Mouse (Mus musculus): Measurements from ENCODE around the gene Utf1. TPM values are rescaled to one million over a fixed set of nuclear protein-coding genes. Genes with fewer than 3 reads are reported as not detected.

The Utf1 gene
- polyA plus RNA-seq, 1 experiment from 2014 or later: not detected

- DNase-seq (ENCODE audit: low spot score): peak; percentile 18
- 8% methylated on average over 5 of the region's 5 CpGs for WGBS
- H3K9me3 ChIP-seq (ENCODE audit: control insufficient read depth, low read length): no peaks in the 10 kb centered on the region
Measured at GRCm38 (mm10) chr7:139945516-139945915, 1.9 kb downstream of the Utf1 start.

GRCm38 (mm10) chr7:139946032-139946431 lies 2.4 kb downstream of the Utf1 start:
- Histone ChIP-seq H3K4me2 (replicated peaks; ENCODE audit: low read depth, low read length) (no peak overlapping the region), H3K9me3 (ENCODE audit: control insufficient read depth, low read length) (no peaks in the 10 kb centered on the region), H3K9ac (ENCODE audit: low read depth, low read length) (no peak overlapping the region), H3K4me3 (ENCODE audit: low read depth, low read length) (no peak overlapping the region), H3K36me3 (ENCODE audit: control insufficient read depth, insufficient read depth, low read length) (no peaks in the 10 kb centered on the region), H3K27me3 (ENCODE audit: control insufficient read depth, insufficient read depth, low read length) (peaks cover 55% of the 10 kb centered on the region), H3K4me1 (replicated peaks; ENCODE audit: control insufficient read depth, insufficient read depth, low read length) (peaks cover 2% of the 10 kb centered on the region), H3K27ac (ENCODE audit: low read depth, low read length) (no peak overlapping the region)
- DNase-seq (ENCODE audit: low spot score) (no peak), ATAC-seq (ENCODE audit: low FRiP score) (no peak)
- 22% methylated on average over 5 of the region's 5 CpGs for WGBS

More at GRCm38 (mm10) chr7:139945516-139945915, 1.9 kb downstream of the Utf1 start:
- no peak overlapping the region for H3K9ac ChIP-seq (ENCODE audit: low read depth, low read length)
- no peak overlapping the region for H3K4me3 ChIP-seq (ENCODE audit: low read depth, low read length)
- no peak overlapping the region for H3K4me2 ChIP-seq (replicated peaks; ENCODE audit: low read depth, low read length)
- no peaks in the 10 kb centered on the region; the same call in none of the 2 replicates for H3K4me1 ChIP-seq (replicated peaks; ENCODE audit: control insufficient read depth, insufficient read depth, low read length)
- H3K27me3 ChIP-seq (ENCODE audit: control insufficient read depth, insufficient read depth, low read length): peaks cover 55% of the 10 kb centered on the region
- no peak for ATAC-seq (ENCODE audit: low FRiP score)
- no peak overlapping the region for H3K27ac ChIP-seq (ENCODE audit: low read depth, low read length)
- H3K36me3 ChIP-seq (ENCODE audit: control insufficient read depth, insufficient read depth, low read length): no peaks in the 10 kb centered on the region

- peak overlapping the region; percentile 71 for H3K4me2 ChIP-seq (replicated peaks; ENCODE audit: low read depth, low read length)
- H3K27ac ChIP-seq (ENCODE audit: low read depth, low read length): no peak overlapping the region
- H3K4me1 ChIP-seq (replicated peaks; ENCODE audit: control insufficient read depth, insufficient read depth, low read length): peaks cover 3% of the 10 kb centered on the region; the same call in 1 of the 2 replicates
- H3K36me3 ChIP-seq (ENCODE audit: control insufficient read depth, insufficient read depth, low read length): no peaks in the 10 kb centered on the region
- H3K9ac ChIP-seq (ENCODE audit: low read depth, low read length): peak overlapping the region; percentile 28; the same call in 1 of the 2 replicates
- H3K4me3 ChIP-seq (ENCODE audit: low read depth, low read length): peak overlapping the region; percentile 32
- ATAC-seq (ENCODE audit: low FRiP score) (peak; percentile 77), DNase-seq (ENCODE audit: low spot score) (peak; percentile 81)
- no peaks in the 10 kb centered on the region for H3K9me3 ChIP-seq (ENCODE audit: control insufficient read depth, low read length)
- peaks cover 31% of the 10 kb centered on the region for H3K27me3 ChIP-seq (ENCODE audit: control insufficient read depth, insufficient read depth, low read length)
- WGBS: 1% methylated on average over 15 of the region's 15 CpGs
Measured at GRCm38 (mm10) chr7:139949893-139950282, 6.3 kb downstream of the Utf1 start.

- 1% methylated on average over 33 of the region's 33 CpGs for WGBS
- Histone ChIP-seq H3K4me1 (replicated peaks; ENCODE audit: control insufficient read depth, insufficient read depth, low read length) (peaks cover 3% of the 10 kb centered on the region; the same call in 1 of the 2 replicates), H3K4me3 (ENCODE audit: low read depth, low read length) (peak overlapping the region; percentile 32), H3K9me3 (ENCODE audit: control insufficient read depth, low read length) (no peaks in the 10 kb centered on the region), H3K9ac (ENCODE audit: low read depth, low read length) (peak overlapping the region; percentile 28), H3K27ac (ENCODE audit: low read depth, low read length) (no peak overlapping the region), H3K36me3 (ENCODE audit: control insufficient read depth, insufficient read depth, low read length) (no peaks in the 10 kb centered on the region), H3K4me2 (replicated peaks; ENCODE audit: low read depth, low read length) (peak overlapping the region; percentile 71), H3K27me3 (ENCODE audit: control insufficient read depth, insufficient read depth, low read length) (peaks cover 26% of the 10 kb centered on the region)
- peak; percentile 77 for ATAC-seq (ENCODE audit: low FRiP score)
- peak; percentile 70 for DNase-seq (ENCODE audit: low spot score)
Measured at GRCm38 (mm10) chr7:139950283-139950971, 6.8 kb downstream of the Utf1 start.

GRCm38 (mm10) chr7:139951079-139951478 lies 7.5 kb downstream of the Utf1 start:
- Histone ChIP-seq H3K9ac (ENCODE audit: low read depth, low read length) (0 out of 2 replicates have a peak overlapping the region, but pooled peaks have one; percentile 28), H3K27me3 (ENCODE audit: control insufficient read depth, insufficient read depth, low read length) (peaks cover 19% of the 10 kb centered on the region)
- DNase-seq (ENCODE audit: low spot score): peak; percentile 47

GRCm38 (mm10) chr7:139951991-139952633 lies 8.5 kb downstream of the Utf1 start:
- H3K9me3 ChIP-seq (ENCODE audit: control insufficient read depth, low read length): no peaks in the 10 kb centered on the region
- no peak for DNase-seq (ENCODE audit: low spot score)
- H3K27me3 ChIP-seq (ENCODE audit: control insufficient read depth, insufficient read depth, low read length): peaks cover 10% of the 10 kb centered on the region
- no peak overlapping the region for H3K4me2 ChIP-seq (replicated peaks; ENCODE audit: low read depth, low read length)
- peaks cover 3% of the 10 kb centered on the region; the same call in 1 of the 2 replicates for H3K4me1 ChIP-seq (replicated peaks; ENCODE audit: control insufficient read depth, insufficient read depth, low read length)
- WGBS: 48% methylated on average over 6 of the region's 6 CpGs
- H3K4me3 ChIP-seq (ENCODE audit: low read depth, low read length): no peak overlapping the region
- no peak for ATAC-seq (ENCODE audit: low FRiP score)
- H3K9ac ChIP-seq (ENCODE audit: low read depth, low read length): no peak overlapping the region
- no peak overlapping the region for H3K27ac ChIP-seq (ENCODE audit: low read depth, low read length)
- no peaks in the 10 kb centered on the region for H3K36me3 ChIP-seq (ENCODE audit: control insufficient read depth, insufficient read depth, low read length)

More at GRCm38 (mm10) chr7:139951079-139951478, 7.5 kb downstream of the Utf1 start:
- WGBS: 5% methylated on average over 16 of the region's 16 CpGs
- ATAC-seq (ENCODE audit: low FRiP score): no peak
- H3K9me3 ChIP-seq (ENCODE audit: control insufficient read depth, low read length): no peaks in the 10 kb centered on the region
- H3K27ac ChIP-seq (ENCODE audit: low read depth, low read length): no peak overlapping the region
- peak overlapping the region; percentile 71 for H3K4me2 ChIP-seq (replicated peaks; ENCODE audit: low read depth, low read length)
- H3K4me1 ChIP-seq (replicated peaks; ENCODE audit: control insufficient read depth, insufficient read depth, low read length): peaks cover 3% of the 10 kb centered on the region; the same call in 1 of the 2 replicates
- peak overlapping the region; percentile 32 for H3K4me3 ChIP-seq (ENCODE audit: low read depth, low read length)
- no peaks in the 10 kb centered on the region for H3K36me3 ChIP-seq (ENCODE audit: control insufficient read depth, insufficient read depth, low read length)

GRCm38 (mm10) chr7:139955505-139955904 lies 11.9 kb downstream of the Utf1 start:
- Histone ChIP-seq H3K4me1 (replicated peaks; ENCODE audit: control insufficient read depth, insufficient read depth, low read length) (peaks cover 3% of the 10 kb centered on the region; the same call in 1 of the 2 replicates), H3K36me3 (ENCODE audit: control insufficient read depth, insufficient read depth, low read length) (no peaks in the 10 kb centered on the region), H3K27me3 (ENCODE audit: control insufficient read depth, insufficient read depth, low read length) (no peaks in the 10 kb centered on the region; the same call in 1 of the 2 replicates), H3K4me3 (ENCODE audit: low read depth, low read length) (no peak overlapping the region), H3K9ac (ENCODE audit: low read depth, low read length) (no peak overlapping the region), H3K27ac (ENCODE audit: low read depth, low read length) (no peak overlapping the region), H3K4me2 (replicated peaks; ENCODE audit: low read depth, low read length) (no peak overlapping the region), H3K9me3 (ENCODE audit: control insufficient read depth, low read length) (no peaks in the 10 kb centered on the region)
- no peak for DNase-seq (ENCODE audit: low spot score)
- no peak for ATAC-seq (ENCODE audit: low FRiP score)
- 83% methylated on average over 4 of the region's 4 CpGs for WGBS

- no peaks in the 10 kb centered on the region for H3K9me3 ChIP-seq (ENCODE audit: control insufficient read depth, low read length)
- no peak for DNase-seq (ENCODE audit: low spot score)
- H3K4me1 ChIP-seq (replicated peaks; ENCODE audit: control insufficient read depth, insufficient read depth, low read length): no peaks in the 10 kb centered on the region; the same call in 1 of the 2 replicates
- no peak overlapping the region for H3K9ac ChIP-seq (ENCODE audit: low read depth, low read length)
- no peak overlapping the region for H3K27ac ChIP-seq (ENCODE audit: low read depth, low read length)
- H3K27me3 ChIP-seq (ENCODE audit: control insufficient read depth, insufficient read depth, low read length): no peaks in the 10 kb centered on the region; the same call in 1 of the 2 replicates
- no peak for ATAC-seq (ENCODE audit: low FRiP score)
- H3K36me3 ChIP-seq (ENCODE audit: control insufficient read depth, insufficient read depth, low read length): no peaks in the 10 kb centered on the region
- H3K4me3 ChIP-seq (ENCODE audit: low read depth, low read length): no peak overlapping the region
- 79% methylated on average over 3 of the region's 3 CpGs for WGBS
- no peak overlapping the region for H3K4me2 ChIP-seq (replicated peaks; ENCODE audit: low read depth, low read length)
Measured at GRCm38 (mm10) chr7:139956658-139957057, 13.1 kb downstream of the Utf1 start.
